Mouse (Mus musculus) kidney, adult 2 months (tissue): ENCODE results near the gene Tmem234.

Source experiments
- CTCF ChIP-seq: fragments of 200-500 bp; conservative IDR thresholded peaks from 2 replicates; pipeline ENCODE4 v1.5.1; 2011; ENCODE audit warnings: low read depth, mild to moderate bottlenecking, control low read depth, low read length, moderate library complexity, mixed read lengths; ENCODE audit not compliant: insufficient read depth, insufficient read length
- POLR2A ChIP-seq: fragments of 200-500 bp; IDR thresholded peaks from one replicate; pipeline ENCODE4 v1.6.1; 2011; ENCODE audit warnings: low read depth, low read length, control low read depth

- TF ChIP-seq CTCF (no peak), POLR2A (peak; percentile 7)
Measured at GRCm38 (mm10) chr4:129621283-129621841, 20.9 kb downstream of the Tmem234 start.
